Mouse (Mus musculus) CH12.LX (cell line): ENCODE measurements around the gene Gm9970.

ENCODE experiments used
- BHLHE40 ChIP-seq: IDR thresholded peaks from 2 replicates; pipeline ENCODE4 v1.6.1; 2011; ENCODE audit warnings: mild to moderate bottlenecking, low read depth, low read length, improper control_type of control experiment
- CTCF ChIP-seq, 2 experiments: IDR thresholded peaks in 1 of 2; conservative IDR thresholded peaks in 1 of 2; 2 replicates each; pipeline ENCODE4 v1.5.1; 2011 to 2012; ENCODE audit warnings: low read depth in 2 of 2, low read length in 2 of 2, improper control_type of control experiment in 1 of 2, inconsistent platforms in 1 of 2, mild to moderate bottlenecking in 1 of 2, moderate library complexity in 1 of 2
- MAFK ChIP-seq: IDR thresholded peaks from 2 replicates; pipeline ENCODE4 v1.6.1; 2011; ENCODE audit warnings: low read length, improper control_type of control experiment; ENCODE audit not compliant: insufficient replicate concordance
- POLR2A ChIP-seq: IDR thresholded peaks from 2 replicates; pipeline ENCODE4 v1.6.1; 2011; ENCODE audit warnings: low read depth, mild to moderate bottlenecking, improper control_type of control experiment, low read length
- POLR2AphosphoS2 ChIP-seq: IDR thresholded peaks from 2 replicates; pipeline ENCODE4 v1.6.1; 2011; ENCODE audit warnings: low read depth, low read length, improper control_type of control experiment
- RAD21 ChIP-seq: IDR thresholded peaks from 2 replicates; pipeline ENCODE4 v1.6.1; 2011; ENCODE audit warnings: low read depth, mild to moderate bottlenecking, low read length, improper control_type of control experiment, moderate library complexity
- TBP ChIP-seq: conservative IDR thresholded peaks from 2 replicates; pipeline ENCODE4 v1.6.1; 2011; ENCODE audit warnings: low read depth, low read length, improper control_type of control experiment
- ZMIZ1 ChIP-seq: IDR thresholded peaks from 2 replicates; pipeline ENCODE4 v1.6.1; 2012; ENCODE audit warnings: low read depth, mild to moderate bottlenecking, inconsistent platforms, low read length, improper control_type of control experiment

DNA sequence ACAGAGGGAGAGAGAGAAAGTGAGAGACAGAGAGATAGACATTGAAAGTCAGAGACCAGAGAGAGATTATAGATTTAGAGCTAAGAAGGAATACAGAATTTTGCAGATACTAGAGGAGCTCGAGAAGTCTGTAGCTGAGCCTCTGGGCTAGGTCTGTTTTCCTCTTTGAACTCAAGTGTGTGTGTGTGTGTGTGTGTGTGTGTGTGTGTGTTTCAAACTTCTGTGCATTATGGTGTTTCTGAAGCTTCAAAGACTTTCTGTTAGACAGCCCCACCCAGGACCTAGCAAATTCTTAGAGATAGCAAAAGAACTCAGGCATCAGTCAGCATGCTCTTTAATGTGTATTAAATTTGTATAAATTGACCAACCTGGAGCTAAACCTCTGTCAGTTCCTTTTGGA lies 14.4 kb downstream of the Gm9970 start:
- no peak for TF ChIP-seq MAFK
- TF ChIP-seq POLR2A: no peak
- TF ChIP-seq TBP: no peak
- TF ChIP-seq BHLHE40: no peak
- TF ChIP-seq CTCF (conservative IDR thresholded peaks at IDR 0.05 in 1 of 2, IDR thresholded peaks at IDR 0.05 in 1 of 2; ENCODE audit: low read depth in 2 of 2, low read length in 2 of 2): no peak
- TF ChIP-seq ZMIZ1: no peak
- no peak for TF ChIP-seq RAD21
- TF ChIP-seq POLR2AphosphoS2: no peak
